Mouse (Mus musculus): ENCODE measurements around the gene CK137956.

Gene CK137956

GRCm38 (mm10) chr4:127970901-127971868 lies at the start of gene CK137956:
CK137956 (minus strand) TSS chr4:127970951.
- DNase-seq (ENCODE audit: low spot score): no peak

GRCm38 (mm10) chr4:128019465-128019864 lies 48.7 kb upstream of the CK137956 start:
- DNase-seq (ENCODE audit: low spot score): no peak

GRCm38 (mm10) chr4:128004797-128005452 lies 34.2 kb upstream of the CK137956 start:
- DNase-seq (ENCODE audit: low spot score): no peak

- no peak for DNase-seq (ENCODE audit: low spot score)
These were observed 31.9 kb upstream of the CK137956 start for GRCm38 (mm10) chr4:128002638-128003101.

GRCm38 (mm10) chr4:127999281-127999680 lies 28.5 kb upstream of the CK137956 start:
- DNase-seq (ENCODE audit: low spot score): no peak

GRCm38 (mm10) chr4:127989347-127989995 lies 18.7 kb upstream of the CK137956 start:
- no peak for DNase-seq (ENCODE audit: low spot score)

GRCm38 (mm10) chr4:127988526-127989180 lies 17.9 kb upstream of the CK137956 start:
- no peak for DNase-seq (ENCODE audit: low spot score)

- no peak for DNase-seq (ENCODE audit: low spot score)
These were observed 17.2 kb upstream of the CK137956 start, which contains the start of gene Csmd2 for GRCm38 (mm10) chr4:127987784-127988455. Csmd2 (plus strand) TSS chr4:127987857.

- DNase-seq (ENCODE audit: low spot score): no peak
These were observed 16.5 kb upstream of the CK137956 start for GRCm38 (mm10) chr4:127987270-127987669.

- DNase-seq (ENCODE audit: low spot score): no peak
These were observed 15.8 kb upstream of the CK137956 start for GRCm38 (mm10) chr4:127986491-127987075.

- no peak for DNase-seq (ENCODE audit: low spot score)
These were observed 15.1 kb upstream of the CK137956 start for GRCm38 (mm10) chr4:127985874-127986273.

- no peak for DNase-seq (ENCODE audit: low spot score)
These were observed 13.7 kb upstream of the CK137956 start for GRCm38 (mm10) chr4:127984426-127984825.

GRCm38 (mm10) chr4:127981125-127981524 lies 10.4 kb upstream of the CK137956 start:
- no peak for DNase-seq (ENCODE audit: low spot score)

- DNase-seq (ENCODE audit: low spot score): no peak
These were observed 2.2 kb upstream of the CK137956 start for GRCm38 (mm10) chr4:127972976-127973375.

- no peak for DNase-seq (ENCODE audit: low spot score)
These were observed 731 bp downstream of the CK137956 start for GRCm38 (mm10) chr4:127970018-127970421.

GRCm38 (mm10) chr4:127969101-127969500 lies 1.6 kb downstream of the CK137956 start:
- no peak for DNase-seq (ENCODE audit: low spot score)

GRCm38 (mm10) chr4:127953006-127953710 lies 17.6 kb downstream of the CK137956 start:
- DNase-seq (ENCODE audit: low spot score): no peak

GRCm38 (mm10) chr4:127947696-127948095 lies 23.1 kb downstream of the CK137956 start:
- DNase-seq (ENCODE audit: low spot score): no peak

- DNase-seq (ENCODE audit: low spot score): no peak
These were observed 33.3 kb downstream of the CK137956 start for GRCm38 (mm10) chr4:127937474-127937873.

- DNase-seq (ENCODE audit: low spot score): no peak
These were observed 35.4 kb downstream of the CK137956 start for GRCm38 (mm10) chr4:127935369-127935768.

Measured in layer of hippocampus, adult 9-10 months (tissue).